Mouse (Mus musculus): ENCODE measurements around the gene Csrp3.

DNA sequence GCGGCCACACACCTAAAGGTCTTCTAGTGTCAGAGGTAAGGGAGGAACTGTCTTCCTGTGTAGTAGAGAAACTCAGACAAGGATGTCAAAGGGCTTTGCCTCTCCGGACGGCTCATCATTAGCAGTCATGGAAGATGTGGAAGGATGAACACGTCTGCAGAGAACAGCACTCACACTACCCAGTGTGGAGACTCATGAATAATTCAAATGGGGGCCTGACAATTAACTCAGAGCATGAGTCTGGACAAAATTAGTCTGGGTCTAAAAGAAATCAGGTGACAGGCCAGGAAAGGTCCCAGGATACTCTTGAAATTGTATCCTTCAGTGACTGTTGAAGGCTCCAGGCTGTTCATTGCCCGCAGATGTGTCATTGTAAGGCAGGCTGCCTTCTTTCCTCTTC lies 43.2 kb upstream of the Csrp3 start:
- TF ChIP-seq CTCF (IDR thresholded peaks at IDR 0.05; ENCODE audit: control insufficient read depth, insufficient read depth, insufficient read length) (no peak), USF1 (IDR thresholded peaks at IDR 0.05; ENCODE audit: low read depth) (no peak), MYOD1 (IDR thresholded peaks at IDR 0.05; ENCODE audit: control insufficient read depth, insufficient read length, low read depth) (no peak), MAX (IDR thresholded peaks at IDR 0.05) (no peak), CEBPB (IDR thresholded peaks at IDR 0.05; ENCODE audit: low read depth) (no peak), MYOG (IDR thresholded peaks at IDR 0.05; ENCODE audit: control insufficient read depth, extremely low read depth, insufficient read length) (no peak)

All from C2C12 (cell line).